ENCODE assay signal across 14 mouse cellular contexts in genomic region chr1:157220910-157221309, GRCm38 (mm10).
"Had no signal": no experiment of that assay in that cellular context is flagged by ENCODE, and none has a peak within 500 bp of the region (broad histone marks: within the 10 kb centered on the region; RNA-seq: fewer than 3 reads in every experiment).

No protein-coding gene starts in this region.

- ATAC-seq: midbrain, embryonic 15.5 days had no signal

- H3K27ac ChIP-seq: midbrain, embryonic 10.5 days; midbrain, embryonic 12.5 days; midbrain, embryonic 15.5 days; neural tube, embryonic 12.5 days; stomach, embryonic 15.5 days; stomach, postnatal 0 days had no signal

- H3K27me3 ChIP-seq: midbrain, embryonic 12.5 days; midbrain, embryonic 15.5 days; neural tube, embryonic 12.5 days; stomach, embryonic 15.5 days had no signal

- H3K4me1 ChIP-seq: midbrain, embryonic 12.5 days; midbrain, embryonic 15.5 days; neural tube, embryonic 12.5 days; stomach, embryonic 15.5 days had no signal

- H3K36me3 ChIP-seq: midbrain, embryonic 10.5 days; midbrain, embryonic 12.5 days; midbrain, embryonic 15.5 days; neural tube, embryonic 12.5 days; stomach, embryonic 15.5 days had no signal

- H3K4me3 ChIP-seq: midbrain, embryonic 10.5 days; midbrain, embryonic 12.5 days; midbrain, embryonic 15.5 days; neural tube, embryonic 12.5 days; stomach, embryonic 15.5 days had no signal

- H3K9ac ChIP-seq: lung, embryonic 14.5 days; midbrain, embryonic 12.5 days; midbrain, embryonic 15.5 days; neural tube, embryonic 12.5 days; stomach, embryonic 15.5 days had no signal

- DNase-seq: lung, adult 18-20 months; lung, embryonic 14.5 days; lung, postnatal 10 days; lung, postnatal 4 days; right cerebral cortex, postnatal 14 days; thymus, adult 2 months; thymus, postnatal 25 days; thymus, postnatal 4 days had no signal

- H3K9me3 ChIP-seq: midbrain, embryonic 10.5 days; midbrain, embryonic 12.5 days; midbrain, embryonic 15.5 days; neural tube, embryonic 12.5 days; stomach, embryonic 15.5 days had no signal

- H3K4me2 ChIP-seq: lung, embryonic 14.5 days; midbrain, embryonic 12.5 days; midbrain, embryonic 15.5 days; neural tube, embryonic 12.5 days; stomach, embryonic 15.5 days had no signal
